Mouse (Mus musculus) cerebellum, postnatal 36 days (tissue): ENCODE results near the gene 1600014C23Rik.

Experiments
- DNase-seq, 2 experiments: peaks; one replicate each; pipeline ENCODE4 v3.0.0; 2021 to 2022; ENCODE audit warnings: mixed read lengths in 2 of 2

1600014C23Rik gene

DNA sequence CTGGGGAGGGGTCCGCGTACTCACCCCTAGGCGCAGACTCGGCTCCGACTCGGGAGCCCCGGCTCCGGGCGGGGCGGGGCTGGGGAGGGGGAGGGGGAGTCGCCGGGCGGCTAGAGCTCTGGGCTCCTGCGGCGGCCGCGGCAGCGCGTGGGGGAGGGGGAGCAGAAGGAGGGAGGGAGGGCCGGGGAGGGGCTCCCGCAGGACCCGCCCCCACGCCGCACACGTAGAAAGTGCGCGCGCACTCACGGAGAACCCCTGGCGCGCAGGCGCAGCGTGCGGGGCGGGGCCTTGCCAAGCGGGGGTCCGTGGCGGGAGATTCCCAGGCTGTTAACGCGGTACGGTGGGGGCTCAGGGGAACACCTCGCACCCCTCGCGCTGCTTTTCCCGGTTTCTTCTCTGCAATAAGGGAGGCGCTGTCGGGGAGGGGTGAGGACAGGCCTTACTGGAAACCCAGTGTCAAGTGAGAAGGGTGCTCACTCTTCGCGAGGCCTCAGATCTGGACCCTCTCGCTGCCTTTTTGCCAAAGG is 47.5 kb downstream of the 1600014C23Rik start, which contains the start of gene Mrpl14:
Mrpl14 (plus strand) TSS at position 230 of the 527 bp plus-strand sequence.
- DNase-seq, result peak; percentile 90 to 94

GRCm38 (mm10) chr17:45685171-45686092 is 48.2 kb downstream of the 1600014C23Rik start:
- DNase-seq, result peak; percentile 46 to 48

DNA sequence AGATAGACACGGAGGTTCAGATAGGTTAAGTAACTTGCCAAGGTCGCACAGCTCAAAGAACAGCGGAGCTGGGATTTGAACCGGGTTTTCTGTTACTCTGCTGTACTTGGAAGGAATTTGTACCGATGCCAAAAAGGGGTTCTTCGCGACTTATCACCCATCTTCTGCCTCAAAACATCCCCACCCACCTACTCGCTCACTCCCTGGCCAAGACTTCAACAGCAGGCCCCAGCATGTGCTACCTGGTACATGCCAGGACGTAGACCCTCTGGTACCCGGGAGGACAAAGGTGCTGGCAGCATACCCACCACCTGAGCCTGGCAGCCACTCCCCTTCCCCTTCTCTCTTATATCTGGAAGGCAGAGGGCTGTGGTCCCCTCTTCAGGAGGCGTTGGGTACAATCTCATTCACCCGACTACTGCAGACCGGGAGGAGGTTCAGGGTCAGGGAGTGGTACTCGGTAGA is 48.9 kb downstream of the 1600014C23Rik start:
- no peak for DNase-seq
